Mouse (Mus musculus): ENCODE measurements around the gene Krtap7-1. TPM values are rescaled to one million over a fixed set of nuclear protein-coding genes. Genes with fewer than 3 reads are reported as not detected.

Krtap7-1 gene
- polyA plus RNA-seq (2015; fragmentation: Nextera tagmentation; extraction: Ambion mirVana), result not detected in 2 replicates

- Histone ChIP-seq H3K27me3 (replicated peaks; ENCODE audit: control insufficient read depth, insufficient read depth, low read length) (no peaks in the 10 kb centered on the region), H3K4me1 (replicated peaks; ENCODE audit: control insufficient read depth, insufficient read depth, low read length) (no peaks in the 10 kb centered on the region), H3K9ac (ENCODE audit: low read depth, low read length) (no peak within 1 kb of the TSS), H3K4me3 (ENCODE audit: low read depth, low read length) (no peak within 1 kb of the TSS), H3K9me3 (ENCODE audit: control insufficient read depth) (no peaks in the 10 kb centered on the region), H3K27ac (ENCODE audit: low read depth, low read length) (no peak within 1 kb of the TSS), H3K4me2 (replicated peaks; ENCODE audit: low read depth) (no peak within 1 kb of the TSS), H3K36me3 (ENCODE audit: control insufficient read depth, insufficient read depth) (no peaks in the 10 kb centered on the region)
- WGBS, result 69% methylated on average over 4 of the region's 4 CpGs
- ATAC-seq, result no peak
- no peak for TF ChIP-seq CTCF (IDR thresholded peaks at IDR 0.05; ENCODE audit: low read depth)
Observed at GRCm38 (mm10) chr16:89508223-89508622, at the start of gene Krtap7-1. TSS of gene Krtap7-1 (minus strand) at chr16:89508323.

GRCm38 (mm10) chr16:89550298-89550697 lies 42.2 kb upstream of the Krtap7-1 start:
- no peak for TF ChIP-seq CTCF (IDR thresholded peaks at IDR 0.05; ENCODE audit: low read depth)
- Histone ChIP-seq H3K4me1 (replicated peaks; ENCODE audit: control insufficient read depth, insufficient read depth, low read length) (no peaks in the 10 kb centered on the region), H3K4me3 (ENCODE audit: low read depth, low read length) (no peak overlapping the region), H3K27ac (ENCODE audit: low read depth, low read length) (no peak overlapping the region), H3K9ac (ENCODE audit: low read depth, low read length) (no peak overlapping the region), H3K36me3 (ENCODE audit: control insufficient read depth, insufficient read depth) (no peaks in the 10 kb centered on the region), H3K9me3 (ENCODE audit: control insufficient read depth) (no peaks in the 10 kb centered on the region), H3K27me3 (replicated peaks; ENCODE audit: control insufficient read depth, insufficient read depth, low read length) (no peaks in the 10 kb centered on the region), H3K4me2 (replicated peaks; ENCODE audit: low read depth) (no peak overlapping the region)
- ATAC-seq, result no peak

GRCm38 (mm10) chr16:89538031-89538484 lies 29.9 kb upstream of the Krtap7-1 start:
- no peaks in the 10 kb centered on the region for H3K4me1 ChIP-seq (replicated peaks; ENCODE audit: control insufficient read depth, insufficient read depth, low read length)
- H3K27ac ChIP-seq (ENCODE audit: low read depth, low read length), result no peak overlapping the region
- WGBS, result 76% methylated on average over 5 of the region's 5 CpGs
- H3K4me2 ChIP-seq (replicated peaks; ENCODE audit: low read depth), result no peak overlapping the region
- H3K9ac ChIP-seq (ENCODE audit: low read depth, low read length), result no peak overlapping the region
- H3K27me3 ChIP-seq (replicated peaks; ENCODE audit: control insufficient read depth, insufficient read depth, low read length), result no peaks in the 10 kb centered on the region
- no peak overlapping the region for H3K4me3 ChIP-seq (ENCODE audit: low read depth, low read length)
- no peaks in the 10 kb centered on the region for H3K9me3 ChIP-seq (ENCODE audit: control insufficient read depth)
- ATAC-seq, result no peak
- no peak for TF ChIP-seq CTCF (IDR thresholded peaks at IDR 0.05; ENCODE audit: low read depth)
- H3K36me3 ChIP-seq (ENCODE audit: control insufficient read depth, insufficient read depth), result no peaks in the 10 kb centered on the region

- WGBS, result 93% methylated on average over 6 of the region's 6 CpGs
- Histone ChIP-seq H3K4me3 (ENCODE audit: low read depth, low read length) (no peak overlapping the region), H3K27me3 (replicated peaks; ENCODE audit: control insufficient read depth, insufficient read depth, low read length) (no peaks in the 10 kb centered on the region), H3K9ac (ENCODE audit: low read depth, low read length) (no peak overlapping the region), H3K4me1 (replicated peaks; ENCODE audit: control insufficient read depth, insufficient read depth, low read length) (no peaks in the 10 kb centered on the region), H3K36me3 (ENCODE audit: control insufficient read depth, insufficient read depth) (no peaks in the 10 kb centered on the region), H3K27ac (ENCODE audit: low read depth, low read length) (no peak overlapping the region), H3K9me3 (ENCODE audit: control insufficient read depth) (no peaks in the 10 kb centered on the region), H3K4me2 (replicated peaks; ENCODE audit: low read depth) (no peak overlapping the region)
- no peak for ATAC-seq
- no peak for TF ChIP-seq CTCF (IDR thresholded peaks at IDR 0.05; ENCODE audit: low read depth)
Observed at GRCm38 (mm10) chr16:89537349-89537748, 29.2 kb upstream of the Krtap7-1 start.

- no peak for ATAC-seq
- Histone ChIP-seq H3K27me3 (replicated peaks; ENCODE audit: control insufficient read depth, insufficient read depth, low read length) (no peaks in the 10 kb centered on the region), H3K9ac (ENCODE audit: low read depth, low read length) (no peak overlapping the region), H3K27ac (ENCODE audit: low read depth, low read length) (no peak overlapping the region), H3K9me3 (ENCODE audit: control insufficient read depth) (no peaks in the 10 kb centered on the region), H3K4me3 (ENCODE audit: low read depth, low read length) (no peak overlapping the region), H3K36me3 (ENCODE audit: control insufficient read depth, insufficient read depth) (no peaks in the 10 kb centered on the region), H3K4me2 (replicated peaks; ENCODE audit: low read depth) (no peak overlapping the region), H3K4me1 (replicated peaks; ENCODE audit: control insufficient read depth, insufficient read depth, low read length) (no peaks in the 10 kb centered on the region)
- TF ChIP-seq CTCF (IDR thresholded peaks at IDR 0.05; ENCODE audit: low read depth), result no peak
- 30% methylated on average over 7 of the region's 7 CpGs for WGBS
Observed at GRCm38 (mm10) chr16:89530547-89530946, 22.4 kb upstream of the Krtap7-1 start.

- Histone ChIP-seq H3K4me3 (ENCODE audit: low read depth, low read length) (no peak overlapping the region), H3K9me3 (ENCODE audit: control insufficient read depth) (no peaks in the 10 kb centered on the region), H3K36me3 (ENCODE audit: control insufficient read depth, insufficient read depth) (no peaks in the 10 kb centered on the region), H3K4me2 (replicated peaks; ENCODE audit: low read depth) (no peak overlapping the region), H3K4me1 (replicated peaks; ENCODE audit: control insufficient read depth, insufficient read depth, low read length) (no peaks in the 10 kb centered on the region), H3K27ac (ENCODE audit: low read depth, low read length) (no peak overlapping the region), H3K9ac (ENCODE audit: low read depth, low read length) (no peak overlapping the region), H3K27me3 (replicated peaks; ENCODE audit: control insufficient read depth, insufficient read depth, low read length) (no peaks in the 10 kb centered on the region)
- WGBS, result 59% methylated on average over 7 of the region's 7 CpGs
- no peak for ATAC-seq
- no peak for TF ChIP-seq CTCF (IDR thresholded peaks at IDR 0.05; ENCODE audit: low read depth)
Observed at GRCm38 (mm10) chr16:89529846-89530245, 21.7 kb upstream of the Krtap7-1 start.

GRCm38 (mm10) chr16:89528380-89528779 lies 20.3 kb upstream of the Krtap7-1 start:
- ATAC-seq, result no peak
- no peak for TF ChIP-seq CTCF (IDR thresholded peaks at IDR 0.05; ENCODE audit: low read depth)
- H3K36me3 ChIP-seq (ENCODE audit: control insufficient read depth, insufficient read depth), result no peaks in the 10 kb centered on the region
- no peak overlapping the region for H3K4me2 ChIP-seq (replicated peaks; ENCODE audit: low read depth)
- no peak overlapping the region for H3K9ac ChIP-seq (ENCODE audit: low read depth, low read length)
- H3K4me1 ChIP-seq (replicated peaks; ENCODE audit: control insufficient read depth, insufficient read depth, low read length), result no peaks in the 10 kb centered on the region
- WGBS, result 82% methylated on average over 3 of the region's 3 CpGs
- no peak overlapping the region for H3K27ac ChIP-seq (ENCODE audit: low read depth, low read length)
- H3K9me3 ChIP-seq (ENCODE audit: control insufficient read depth), result no peaks in the 10 kb centered on the region
- H3K4me3 ChIP-seq (ENCODE audit: low read depth, low read length), result no peak overlapping the region
- no peaks in the 10 kb centered on the region for H3K27me3 ChIP-seq (replicated peaks; ENCODE audit: control insufficient read depth, insufficient read depth, low read length)
